Mouse (Mus musculus): ENCODE results near the gene Galnt10.

GRCm38 (mm10) chr11:57615871-57616270 lies 29.4 kb upstream of the Galnt10 start:
- TF ChIP-seq TAL1 (conservative IDR thresholded peaks at IDR 0.05; ENCODE audit: low read depth, low read length) (no peak), CTCF (IDR thresholded peaks at IDR 0.05; ENCODE audit: low read depth, low read length) (no peak), GATA1 (IDR thresholded peaks at IDR 0.05; ENCODE audit: borderline replicate concordance, low read length) (no peak), GATA2 (IDR thresholded peaks at IDR 0.05; ENCODE audit: borderline replicate concordance, low read depth, low read length) (no peak), POLR2AphosphoS5 (IDR thresholded peaks at IDR 0.05; ENCODE audit: insufficient replicate concordance, low read depth, low read length) (no peak)

Measured in G1E (cell line).